22 mouse cellular contexts compared by ENCODE assay signal in the genomic region with DNA sequence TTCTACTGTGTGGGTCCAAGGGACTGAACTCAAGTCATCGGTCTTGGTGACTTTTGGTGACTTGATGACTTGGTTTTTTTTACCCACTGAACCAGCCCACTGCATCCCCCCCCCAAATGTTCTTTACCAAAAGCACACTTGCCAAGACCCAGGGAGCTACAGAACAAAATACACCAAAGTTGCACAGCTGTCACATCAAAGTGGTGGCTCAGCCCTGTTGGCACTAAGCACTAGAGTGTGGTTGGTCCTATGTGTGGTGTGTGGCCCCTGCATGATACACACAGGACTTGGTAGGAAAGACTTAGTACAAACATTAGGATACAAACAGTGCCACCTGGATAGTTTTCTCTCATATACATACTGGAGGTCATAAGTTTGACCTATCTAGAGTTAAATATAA.
DNase-seq lines count a peak whose midpoint lies in the region; ATAC-seq and TF ChIP-seq lines count a peak whose summit lies in the region.
"Had no signal": no experiment of that assay in that cellular context is flagged by ENCODE, and none has a peak within 500 bp of the region (broad histone marks: within the 10 kb centered on the region; RNA-seq: fewer than 3 reads in every experiment).

No protein-coding gene starts in this region.

- no peak overlapping the region for H3K4me2 ChIP-seq in heart, postnatal 0 days (ENCODE audit: low read depth, low read length)
- no peak overlapping the region for H3K4me2 ChIP-seq in heart, embryonic 12.5 days
- no peak overlapping the region for H3K4me2 ChIP-seq in myocyte (ENCODE audit: low read depth)
- H3K4me2 ChIP-seq: liver, embryonic 12.5 days; midbrain, embryonic 13.5 days had no signal

- H3ac ChIP-seq in myocyte (ENCODE audit: control insufficient read depth, insufficient read length), result no peak overlapping the region

- TF ChIP-seq EP300 in heart, postnatal 0 days (IDR thresholded peaks at IDR 0.05; ENCODE audit: low read depth), result no peak

- no peak for ATAC-seq in heart, postnatal 0 days (ENCODE audit: insufficient read depth, low read depth)
- ATAC-seq in heart, embryonic 12.5 days (ENCODE audit: insufficient number of reproducible peaks, low FRiP score), result no peak
- ATAC-seq: forebrain, embryonic 14.5 days; hindbrain, embryonic 16.5 days; liver, postnatal 0 days; midbrain, embryonic 13.5 days had no signal

- TF ChIP-seq POLR2A in myocyte (IDR thresholded peaks at IDR 0.05; ENCODE audit: insufficient read length, low read depth), result no peak

- no peak for TF ChIP-seq CTCF in heart, postnatal 0 days (IDR thresholded peaks at IDR 0.05; ENCODE audit: low read depth)

- H3K36me3 ChIP-seq in heart, postnatal 0 days (replicated peaks; ENCODE audit: control insufficient read depth, insufficient read depth, low read length), result peaks cover 3% of the 10 kb centered on the region; the same call in 1 of the 2 replicates
- H3K36me3 ChIP-seq in heart, embryonic 12.5 days, result no peaks in the 10 kb centered on the region; the same call in 1 of the 2 replicates
- no peaks in the 10 kb centered on the region for H3K36me3 ChIP-seq in myocyte (ENCODE audit: control insufficient read depth, insufficient read depth)
- H3K36me3 ChIP-seq: liver, embryonic 12.5 days; midbrain, embryonic 13.5 days had no signal

- H3K9ac ChIP-seq in heart, postnatal 0 days (replicated peaks; ENCODE audit: low read depth, low read length), result no peak overlapping the region
- no peak overlapping the region for H3K9ac ChIP-seq in heart, embryonic 12.5 days
- H3K9ac ChIP-seq: liver, embryonic 12.5 days; liver, postnatal 0 days; midbrain, embryonic 13.5 days had no signal

- H3K4me3 ChIP-seq in heart, postnatal 0 days (ENCODE audit: low read depth, low read length), result no peak overlapping the region
- no peak overlapping the region for H3K4me3 ChIP-seq in heart, embryonic 12.5 days
- H3K4me3 ChIP-seq in myocyte, result no peak overlapping the region
- H3K4me3 ChIP-seq: liver, embryonic 12.5 days; megakaryocyte, embryonic 14.5 days; midbrain, embryonic 13.5 days had no signal

- DNase-seq in heart, postnatal 0 days (ENCODE audit: low spot score), result no peak
- peak; percentile 58 for DNase-seq in thymus, postnatal 0 days (ENCODE audit: low spot score)
- no peak for DNase-seq in right cerebral cortex, adult 2 months (ENCODE audit: low spot score in 2 of 2)
- no peak for DNase-seq in spleen, adult 12 weeks (ENCODE audit: low spot score)
- DNase-seq: adrenal gland, adult 2 months; cerebellum, adult 11 months; cerebellum, adult 9-10 months; cerebellum, postnatal 36 days; heart, postnatal 10 days; kidney, adult 18-20 months; kidney, postnatal 4 days; liver, postnatal 0 days; lung, postnatal 4 days; right cerebral cortex, postnatal 4 days had no signal

- no peaks in the 10 kb centered on the region for H3K9me3 ChIP-seq in heart, postnatal 0 days (replicated peaks; ENCODE audit: control insufficient read depth, low read length)
- H3K9me3 ChIP-seq in heart, embryonic 12.5 days (replicated peaks), result no peaks in the 10 kb centered on the region
- H3K9me3 ChIP-seq: liver, embryonic 12.5 days; megakaryocyte, embryonic 14.5 days; midbrain, embryonic 13.5 days had no signal

- WGBS in heart, postnatal 0 days, result 79% methylated on average over 1 of the region's 1 CpGs
- 89% methylated on average over 1 of the region's 1 CpGs for WGBS in heart, embryonic 12.5 days

- peaks cover 6% of the 10 kb centered on the region for H3K79me2 ChIP-seq in myocyte (ENCODE audit: control insufficient read depth, insufficient read depth)

- no peaks in the 10 kb centered on the region for H3K27me3 ChIP-seq in heart, postnatal 0 days (ENCODE audit: control insufficient read depth, insufficient read depth, low read length)
- no peaks in the 10 kb centered on the region for H3K27me3 ChIP-seq in heart, embryonic 12.5 days (replicated peaks)
- no peaks in the 10 kb centered on the region for H3K27me3 ChIP-seq in myocyte (ENCODE audit: control insufficient read depth, insufficient read depth, insufficient read length)
- H3K27me3 ChIP-seq: liver, embryonic 12.5 days; megakaryocyte, embryonic 14.5 days; midbrain, embryonic 13.5 days had no signal

- H3K4me1 ChIP-seq in heart, postnatal 0 days (ENCODE audit: control insufficient read depth, insufficient read depth), result 0 out of 2 replicates have a peak, but pooled peaks cover 13% of the 10 kb centered on the region
- H3K4me1 ChIP-seq in heart, embryonic 12.5 days (replicated peaks), result peaks cover 42% of the 10 kb centered on the region

- 0 out of 2 replicates have a peak overlapping the region, but pooled peaks have one; percentile 18 for H3K27ac ChIP-seq in heart, postnatal 0 days (ENCODE audit: low read depth)
- no peak overlapping the region; the same call in 1 of the 2 replicates for H3K27ac ChIP-seq in heart, embryonic 12.5 days (ENCODE audit: poor library complexity, severe bottlenecking)
- H3K27ac ChIP-seq: kidney, postnatal 0 days; liver, embryonic 12.5 days; midbrain, embryonic 13.5 days had no signal

TF ChIP-seq in myocyte, 11 proteins besides CTCF, POLR2A, EP300 and RAD21:
- TF ChIP-seq MYOD1 (IDR thresholded peaks at IDR 0.05; ENCODE audit: control insufficient read depth in 1 of 3, insufficient read length in 2 of 3, low read depth in 2 of 3) (peak in 1 of 3 experiments; percentile 36), POLR2AphosphoS2 (IDR thresholded peaks at IDR 0.05; ENCODE audit: insufficient read length, low read depth) (no peak), MYOG (IDR thresholded peaks at IDR 0.05; ENCODE audit: control insufficient read depth in 1 of 3, insufficient read depth in 1 of 3, insufficient read length in 2 of 3, low read depth in 2 of 3) (peak in 2 of 3 experiments; percentile 8 to 53), CEBPB (IDR thresholded peaks at IDR 0.05; ENCODE audit: insufficient read depth, poor library complexity, severe bottlenecking) (no peak)
